Mouse (Mus musculus) lung, postnatal 0 days (tissue): Measurements from ENCODE around the gene Iqcg.

Experiments
- CTCF ChIP-seq: IDR thresholded peaks from 2 replicates; pipeline ENCODE4 v1.5.1; 2016; ENCODE audit warnings: antibody characterized with exemption, mild to moderate bottlenecking
- EP300 ChIP-seq: IDR thresholded peaks from 2 replicates; pipeline ENCODE4 v1.6.1; 2016; ENCODE audit warnings: antibody characterized with exemption, mild to moderate bottlenecking, control low read depth

DNA sequence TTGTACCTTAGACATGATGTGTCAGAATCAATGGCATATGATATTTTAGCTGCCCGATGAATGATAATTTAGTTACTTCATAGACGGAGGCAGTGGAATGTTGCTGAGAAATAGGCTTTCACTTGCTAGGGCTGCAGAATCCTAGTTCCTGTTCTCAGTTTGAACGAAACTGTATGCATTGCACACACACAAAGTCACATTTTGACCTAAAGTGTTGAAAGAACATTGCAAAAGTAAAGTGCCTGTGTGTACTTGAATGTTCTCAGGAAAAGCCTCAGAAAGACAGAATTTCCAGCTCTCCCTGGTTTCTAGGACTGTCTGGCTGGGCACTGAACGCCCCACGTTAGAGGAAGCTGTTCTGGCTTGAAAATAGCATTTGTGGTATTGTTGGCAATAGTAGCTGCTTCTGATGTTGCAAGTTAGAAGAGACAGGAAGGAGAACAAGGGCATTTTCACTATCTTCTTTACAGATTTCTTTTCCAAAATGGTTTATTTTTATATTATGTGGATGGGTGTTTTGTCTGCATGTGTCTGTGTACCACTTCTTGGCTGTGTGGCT lies 21.1 kb upstream of the Iqcg start:
- TF ChIP-seq CTCF = no peak
- TF ChIP-seq EP300 = no peak
